Mouse (Mus musculus) small intestine, adult 2 months (tissue): Measurements from ENCODE around the gene Nphp4. TPM values are rescaled to one million over a fixed set of nuclear protein-coding genes. Genes with fewer than 3 reads are reported as not detected.

Experiments used
- H3K27ac ChIP-seq: fragments of 200-500 bp; 2 replicates; pipeline ENCODE4 v1.5.1; 2012; ENCODE audit warnings: low read depth, low read length, control low read depth, inconsistent platforms; ENCODE audit not compliant: insufficient read depth
- H3K27me3 ChIP-seq: fragments of 200-500 bp; 2 replicates; pipeline ENCODE4 v1.6.1; 2012; ENCODE audit warnings: mild to moderate bottlenecking, moderate library complexity, low read length, inconsistent platforms; ENCODE audit not compliant: control insufficient read depth, insufficient read depth
- H3K36me3 ChIP-seq: fragments of 200-500 bp; 2 replicates; pipeline ENCODE4 v1.6.1; 2012; ENCODE audit warnings: mild to moderate bottlenecking, low read length, control low read depth, inconsistent platforms; ENCODE audit not compliant: control insufficient read depth, insufficient read depth
- H3K4me1 ChIP-seq: fragments of 200-500 bp; 2 replicates; pipeline ENCODE4 v1.6.1; 2012; ENCODE audit warnings: low read length, inconsistent platforms, mixed read lengths; ENCODE audit not compliant: control insufficient read depth, insufficient read depth, insufficient read length
- H3K4me3 ChIP-seq: fragments of 200-500 bp; 2 replicates; pipeline ENCODE4 v1.5.1; 2012; ENCODE audit warnings: low read depth, mild to moderate bottlenecking, control low read depth, inconsistent platforms, low read length, moderate library complexity
- CTCF ChIP-seq: fragments of 200-500 bp; IDR thresholded peaks from 2 replicates; pipeline ENCODE4 v1.5.1; 2012; ENCODE audit warnings: low read depth, mild to moderate bottlenecking, control low read depth, inconsistent platforms, low read length, moderate library complexity, mixed read lengths; ENCODE audit not compliant: insufficient replicate concordance, insufficient read length; ENCODE audit errors: extremely low read depth
- POLR2A ChIP-seq: fragments of 200-500 bp; IDR thresholded peaks from 2 replicates; pipeline ENCODE4 v1.6.1; 2012; ENCODE audit warnings: low read depth, mild to moderate bottlenecking, control low read depth, inconsistent platforms, low read length, moderate library complexity
- WGBS: fragments of 180-500 bp; shearing (Covaris S2); methylation state at CpG from one replicate; pipeline ENCODE4 v1.1.7; 2018; 5-methylcytosine and 5-hydroxymethylcytosine counted together
- polyA plus RNA-seq: library from polyadenylated mRNA; depleted of rRNA; stranded (reverse); fragments of >200 nt; gene quantifications from 2 replicates; pipeline ENCODE4 v1.2.3, GENCODE M21; 2012; rRNA removed

The Nphp4 gene
- polyA plus RNA-seq, 1 experiment, result 0.68 TPM

DNA sequence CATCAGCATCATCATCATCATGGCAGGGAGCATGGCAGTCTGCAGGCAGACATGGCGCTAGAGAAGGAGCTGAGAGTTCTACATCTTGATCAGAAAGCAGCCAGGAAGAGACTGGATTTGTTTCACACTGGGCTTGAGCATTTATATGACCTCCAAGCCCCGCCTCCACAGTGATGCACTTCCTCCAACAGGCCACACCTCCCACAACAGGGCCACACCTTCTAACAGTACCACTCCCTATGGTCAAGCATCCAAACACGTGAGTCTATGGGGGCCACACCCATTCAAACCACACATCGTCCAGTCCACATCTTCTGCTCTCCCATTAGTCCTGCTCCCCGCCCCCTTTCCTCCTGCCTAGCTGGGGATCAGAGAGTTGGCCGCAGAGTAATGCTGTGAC lies 107.1 kb downstream of the Nphp4 start:
- 59% methylated on average over 6 of the region's 6 CpGs for WGBS
- Histone ChIP-seq H3K27me3 (no peaks in the 10 kb centered on the region), H3K4me3 (no peak overlapping the region), H3K4me1 (no peaks in the 10 kb centered on the region), H3K36me3 (no peaks in the 10 kb centered on the region), H3K27ac (no peak overlapping the region)
- TF ChIP-seq CTCF, result no peak
- no peak for TF ChIP-seq POLR2A

DNA sequence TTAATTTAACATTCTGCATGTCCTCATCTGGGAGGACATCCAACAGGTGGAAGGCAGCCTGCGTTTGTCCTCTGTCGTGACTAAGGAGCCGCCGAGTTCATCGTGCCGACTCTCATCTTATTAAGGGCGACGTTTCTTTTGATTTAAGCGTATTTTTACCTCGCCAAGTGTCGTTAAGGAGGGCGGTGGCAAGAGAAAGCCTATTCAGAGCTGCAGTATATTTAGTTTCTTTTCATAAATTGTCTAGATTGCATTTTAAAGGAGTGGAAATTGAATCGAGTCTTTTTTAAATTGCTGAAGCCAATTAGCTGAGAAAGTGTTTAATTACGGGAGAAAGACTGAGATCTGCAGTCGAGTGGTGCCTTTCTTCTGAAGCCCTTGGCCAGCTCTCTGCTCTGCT lies 109.0 kb downstream of the Nphp4 start:
- H3K27ac ChIP-seq, result no peak overlapping the region
- H3K4me3 ChIP-seq, result no peak overlapping the region
- H3K27me3 ChIP-seq, result no peaks in the 10 kb centered on the region
- no peaks in the 10 kb centered on the region for H3K4me1 ChIP-seq
- TF ChIP-seq POLR2A (no peak), CTCF (no peak)
- no peaks in the 10 kb centered on the region for H3K36me3 ChIP-seq
- 82% methylated on average over 15 of the region's 15 CpGs for WGBS

DNA sequence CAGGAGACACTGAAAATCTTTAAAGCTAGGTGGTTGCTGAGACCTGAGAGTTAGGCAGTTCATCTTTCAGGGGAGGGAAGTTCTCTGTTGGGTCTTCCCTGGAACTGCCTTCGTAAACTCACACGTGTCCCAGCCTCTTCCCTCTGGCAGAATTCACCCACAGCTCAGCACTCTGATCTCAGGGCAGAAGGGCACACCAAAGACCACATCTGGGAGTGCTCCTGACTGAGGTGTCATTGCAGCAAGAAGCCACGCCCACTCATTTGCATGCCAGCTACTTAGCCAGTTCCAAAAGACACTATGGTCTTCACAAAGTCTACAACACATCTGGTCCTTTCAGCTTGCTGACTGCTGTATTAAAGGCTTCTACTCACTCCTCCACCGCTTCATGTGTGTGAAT lies 109.7 kb downstream of the Nphp4 start:
- 37% methylated on average over 4 of the region's 4 CpGs for WGBS
- Histone ChIP-seq H3K36me3 (no peaks in the 10 kb centered on the region), H3K4me3 (no peak overlapping the region), H3K27me3 (no peaks in the 10 kb centered on the region), H3K27ac (no peak overlapping the region), H3K4me1 (no peaks in the 10 kb centered on the region)
- TF ChIP-seq CTCF, result no peak
- TF ChIP-seq POLR2A, result no peak

DNA sequence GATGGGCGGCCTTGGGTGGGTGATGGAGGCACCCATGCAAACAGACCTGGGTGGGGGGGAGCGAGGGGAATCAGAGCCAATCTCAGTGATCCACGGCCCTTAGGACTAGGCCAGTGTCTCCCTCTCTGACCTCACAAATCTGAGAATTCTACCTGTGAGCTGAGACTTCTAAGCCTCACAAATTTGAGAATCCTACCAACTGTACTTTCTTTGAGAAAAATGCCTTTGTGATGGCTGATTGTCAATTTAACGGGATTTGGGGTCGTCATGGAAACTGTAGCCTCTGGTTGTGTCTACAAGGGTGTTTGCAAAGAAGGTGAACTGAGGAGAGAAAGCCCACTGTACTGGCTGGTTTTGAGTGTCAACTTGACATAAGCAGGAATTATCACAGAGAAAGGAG lies 127.8 kb downstream of the Nphp4 start:
- Histone ChIP-seq H3K27me3 (no peaks in the 10 kb centered on the region), H3K4me3 (no peak overlapping the region), H3K4me1 (no peaks in the 10 kb centered on the region), H3K36me3 (no peaks in the 10 kb centered on the region), H3K27ac (no peak overlapping the region)
- TF ChIP-seq POLR2A (no peak), CTCF (no peak)
- 86% methylated on average over 5 of the region's 5 CpGs for WGBS

DNA sequence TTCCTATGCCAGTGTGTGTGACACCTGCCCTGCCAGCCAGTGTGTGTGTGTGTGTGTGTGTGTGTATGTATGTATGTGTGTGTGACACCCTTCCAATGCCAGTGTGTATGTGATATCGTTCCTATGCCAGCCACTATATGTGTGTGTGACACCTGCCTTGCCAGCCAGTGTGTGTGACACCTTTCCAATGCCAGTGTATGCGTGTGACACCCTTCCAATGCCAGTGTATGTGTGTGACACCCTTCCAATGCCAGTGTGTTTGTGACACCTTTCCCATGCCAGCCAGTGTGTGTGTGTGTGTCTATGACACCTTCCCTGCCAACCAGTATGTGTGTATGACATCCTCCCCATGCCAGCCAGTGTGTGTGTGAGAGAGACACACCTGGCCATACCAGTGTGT lies 132.7 kb downstream of the Nphp4 start:
- no peak overlapping the region for H3K27ac ChIP-seq
- no peaks in the 10 kb centered on the region for H3K4me1 ChIP-seq
- no peaks in the 10 kb centered on the region for H3K36me3 ChIP-seq
- 73% methylated on average over 2 of the region's 2 CpGs for WGBS
- TF ChIP-seq CTCF (no peak), POLR2A (no peak)
- H3K4me3 ChIP-seq, result no peak overlapping the region
- no peaks in the 10 kb centered on the region for H3K27me3 ChIP-seq

DNA sequence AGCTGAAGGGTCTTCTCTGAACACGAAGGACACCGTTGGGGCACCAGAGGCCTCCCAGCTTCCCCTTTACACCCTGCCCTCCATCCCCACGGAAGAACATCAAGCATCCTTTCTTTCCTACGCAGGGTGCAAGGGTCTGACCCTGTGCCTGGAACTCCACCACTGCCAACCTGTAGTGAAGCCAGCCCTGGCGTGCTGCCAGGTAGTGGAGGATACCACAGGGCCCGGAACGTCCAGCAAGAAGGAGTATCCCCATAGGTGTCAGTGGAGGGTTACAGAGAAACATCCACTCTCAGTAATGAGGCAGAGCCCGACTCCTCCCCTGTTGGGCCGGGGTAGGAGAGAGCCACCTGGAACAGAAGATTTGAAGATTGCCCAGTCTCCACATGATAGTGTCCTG lies 133.5 kb downstream of the Nphp4 start:
- TF ChIP-seq CTCF, result no peak
- no peak for TF ChIP-seq POLR2A
- H3K27ac ChIP-seq, result no peak overlapping the region
- WGBS, result 80% methylated on average over 9 of the region's 9 CpGs
- no peaks in the 10 kb centered on the region for H3K4me1 ChIP-seq
- no peaks in the 10 kb centered on the region for H3K27me3 ChIP-seq
- H3K4me3 ChIP-seq, result no peak overlapping the region
- H3K36me3 ChIP-seq, result no peaks in the 10 kb centered on the region

Other genes starting within 250 kb of the Nphp4 start
- gene Gpr153, start 202.5 kb upstream of the Nphp4 start, polyA plus RNA-seq, result 9.4 and 11.6 TPM in 2 replicates
- gene Hes3, start 185.0 kb upstream of the Nphp4 start, polyA plus RNA-seq, result not detected in 2 replicates
- 16.5 and 26.5 TPM in 2 replicates for gene Icmt, start 179.5 kb upstream of the Nphp4 start, polyA plus RNA-seq
- gene Rnf207, start 157.7 kb upstream of the Nphp4 start, polyA plus RNA-seq, result 2.1 and 3.7 TPM in 2 replicates
- gene Rpl22, start 151.0 kb upstream of the Nphp4 start, polyA plus RNA-seq, result 5.0 and 8.7 TPM in 2 replicates
- 0.34 and 0.67 TPM in 2 replicates for gene Chd5, start 138.1 kb upstream of the Nphp4 start, polyA plus RNA-seq
- gene Kcnab2, start 1.2 kb downstream of the Nphp4 start, polyA plus RNA-seq, result 2.1 and 4.3 TPM in 2 replicates